Mouse (Mus musculus): ENCODE data around the gene Ralgps1. TPM values are rescaled to one million over a fixed set of nuclear protein-coding genes. Genes with fewer than 3 reads are reported as not detected.
"Not testable (repeated sequence)": the region's sequence is repeated elsewhere in the genome, so short reads cannot be mapped to it uniquely, and the experiment has no call there.

Gene Ralgps1
- polyA plus RNA-seq, 1 experiment from 2014 or later: 48.4 TPM

DNA sequence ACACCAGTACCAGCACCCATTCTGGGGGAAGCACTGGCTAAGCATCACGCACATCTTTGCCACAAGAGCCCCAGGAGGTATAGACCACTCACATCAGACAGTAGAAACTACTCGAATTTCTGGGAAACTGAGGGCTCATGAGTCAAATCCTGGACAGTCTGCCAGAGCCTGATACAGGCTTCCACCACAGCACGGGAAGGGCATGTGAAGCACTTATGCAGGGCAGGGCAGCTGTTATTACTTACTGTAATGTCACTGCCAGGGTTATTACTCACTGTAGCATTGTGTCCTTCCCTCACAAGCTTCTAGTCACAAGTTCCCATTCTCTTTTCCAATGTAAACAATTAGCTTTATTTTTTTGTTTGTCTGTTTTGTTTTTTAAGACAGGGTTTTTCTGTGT, 27.9 kb downstream of the Ralgps1 start:
- 67% methylated on average over 3 of the region's 3 CpGs for WGBS
- Histone ChIP-seq H3K9me3 (replicated peaks; ENCODE audit: control insufficient read depth, low read length, poor library complexity, severe bottlenecking) (no peaks in the 10 kb centered on the region), H3K27me3 (ENCODE audit: control insufficient read depth, insufficient read depth, low read depth, low read length) (no peaks in the 10 kb centered on the region), H3K27ac (ENCODE audit: low read length) (no peak overlapping the region), H3K36me3 (ENCODE audit: control insufficient read depth, insufficient read depth, low read length) (no peaks in the 10 kb centered on the region; the same call in 1 of the 2 replicates), H3K9ac (ENCODE audit: low read depth, low read length) (no peak overlapping the region), H3K4me2 (ENCODE audit: low read length) (no peak overlapping the region), H3K4me1 (ENCODE audit: control insufficient read depth, insufficient read depth, low read length) (peaks cover 9% of the 10 kb centered on the region), H3K4me3 (ENCODE audit: low read depth, low read length) (no peak overlapping the region)
- ATAC-seq: no peak

DNA sequence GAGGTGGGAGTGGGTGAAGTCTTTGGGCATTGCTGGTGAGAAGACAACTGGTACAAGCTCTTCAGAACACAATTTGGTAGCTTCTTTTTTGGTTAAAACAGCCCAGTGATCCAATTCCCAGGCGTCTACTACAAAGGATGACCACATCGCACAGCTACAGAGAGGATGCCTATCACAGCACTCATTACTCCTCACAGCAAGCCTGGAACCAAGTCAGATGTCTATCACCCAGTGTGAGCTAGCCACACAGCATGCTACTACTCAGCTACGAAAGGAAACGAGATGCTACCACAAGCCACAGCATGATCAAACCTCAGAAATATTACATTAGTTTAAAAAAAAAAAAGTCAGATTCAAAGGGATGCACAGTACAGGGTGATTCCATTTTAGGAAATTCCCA, 29.1 kb downstream of the Ralgps1 start:
- Histone ChIP-seq H3K4me2 (ENCODE audit: low read length) (no peak overlapping the region), H3K4me1 (ENCODE audit: control insufficient read depth, insufficient read depth, low read length) (peaks cover 9% of the 10 kb centered on the region), H3K27ac (ENCODE audit: low read length) (no peak overlapping the region), H3K36me3 (ENCODE audit: control insufficient read depth, insufficient read depth, low read length) (peaks cover 3% of the 10 kb centered on the region; the same call in 1 of the 2 replicates), H3K9me3 (replicated peaks; ENCODE audit: control insufficient read depth, low read length, poor library complexity, severe bottlenecking) (no peaks in the 10 kb centered on the region), H3K27me3 (ENCODE audit: control insufficient read depth, insufficient read depth, low read depth, low read length) (no peaks in the 10 kb centered on the region), H3K9ac (ENCODE audit: low read depth, low read length) (no peak overlapping the region), H3K4me3 (ENCODE audit: low read depth, low read length) (no peak overlapping the region)
- no peak for ATAC-seq
- 68% methylated on average over 4 of the region's 4 CpGs for WGBS

DNA sequence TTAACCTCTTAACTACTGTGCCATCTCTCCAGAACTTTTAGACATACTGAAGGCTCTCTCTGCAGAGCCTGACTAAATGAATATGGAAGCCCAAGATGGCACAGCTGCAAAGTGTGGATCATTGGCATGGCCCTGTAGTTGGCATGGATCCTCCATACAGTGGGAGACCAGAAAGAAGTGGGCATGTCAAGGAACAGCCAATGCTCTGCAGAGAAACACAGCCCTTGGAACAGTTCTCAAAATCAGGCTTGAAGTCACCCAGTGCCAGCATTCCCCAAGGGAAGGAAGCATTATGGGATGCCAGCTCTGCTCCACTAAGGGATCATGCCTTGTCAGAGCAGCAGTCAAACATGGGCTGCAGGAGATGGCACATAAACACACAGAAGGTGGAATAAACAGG, 35.5 kb downstream of the Ralgps1 start:
- no peak overlapping the region for H3K4me2 ChIP-seq (ENCODE audit: low read length)
- H3K27me3 ChIP-seq (ENCODE audit: control insufficient read depth, insufficient read depth, low read depth, low read length): no peaks in the 10 kb centered on the region
- no peak overlapping the region for H3K4me3 ChIP-seq (ENCODE audit: low read depth, low read length)
- no peak overlapping the region for H3K27ac ChIP-seq (ENCODE audit: low read length)
- H3K36me3 ChIP-seq (ENCODE audit: control insufficient read depth, insufficient read depth, low read length): peaks cover 21% of the 10 kb centered on the region
- no peak for ATAC-seq
- H3K9me3 ChIP-seq (replicated peaks; ENCODE audit: control insufficient read depth, low read length, poor library complexity, severe bottlenecking): peaks cover 3% of the 10 kb centered on the region; the same call in 1 of the 2 replicates
- H3K9ac ChIP-seq (ENCODE audit: low read depth, low read length): no peak overlapping the region
- no peaks in the 10 kb centered on the region for H3K4me1 ChIP-seq (ENCODE audit: control insufficient read depth, insufficient read depth, low read length)

DNA sequence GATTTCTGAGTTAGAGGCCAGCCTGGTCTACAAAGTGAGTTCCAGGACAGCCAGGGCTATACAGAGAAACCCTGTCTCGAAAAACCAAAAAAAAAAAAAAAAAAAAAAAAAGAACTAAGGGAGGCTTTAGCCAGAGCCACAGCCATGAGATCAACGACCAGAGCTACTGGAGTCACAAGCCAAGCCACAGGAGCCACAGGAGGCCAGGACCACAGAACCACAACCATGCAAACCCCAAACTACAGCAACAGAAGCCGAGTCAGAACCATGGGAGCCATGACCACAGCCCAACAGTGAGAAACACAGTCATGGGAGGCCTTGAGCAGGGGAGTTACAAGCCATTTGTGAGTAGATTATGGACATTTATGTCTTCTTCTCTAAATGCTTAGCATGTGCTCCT, 41.7 kb downstream of the Ralgps1 start:
- H3K4me3 ChIP-seq (ENCODE audit: low read depth, low read length): no peak overlapping the region
- H3K4me1 ChIP-seq (ENCODE audit: control insufficient read depth, insufficient read depth, low read length): no peaks in the 10 kb centered on the region
- no peak overlapping the region for H3K27ac ChIP-seq (ENCODE audit: low read length)
- no peak overlapping the region for H3K9ac ChIP-seq (ENCODE audit: low read depth, low read length)
- no peak overlapping the region for H3K4me2 ChIP-seq (ENCODE audit: low read length)
- peaks cover 4% of the 10 kb centered on the region; the same call in 1 of the 2 replicates for H3K36me3 ChIP-seq (ENCODE audit: control insufficient read depth, insufficient read depth, low read length)
- 96% methylated on average over 2 of the region's 3 CpGs for WGBS
- ATAC-seq: no peak
- no peaks in the 10 kb centered on the region for H3K27me3 ChIP-seq (ENCODE audit: control insufficient read depth, insufficient read depth, low read depth, low read length)
- H3K9me3 ChIP-seq (replicated peaks; ENCODE audit: control insufficient read depth, low read length, poor library complexity, severe bottlenecking): no peaks in the 10 kb centered on the region

DNA sequence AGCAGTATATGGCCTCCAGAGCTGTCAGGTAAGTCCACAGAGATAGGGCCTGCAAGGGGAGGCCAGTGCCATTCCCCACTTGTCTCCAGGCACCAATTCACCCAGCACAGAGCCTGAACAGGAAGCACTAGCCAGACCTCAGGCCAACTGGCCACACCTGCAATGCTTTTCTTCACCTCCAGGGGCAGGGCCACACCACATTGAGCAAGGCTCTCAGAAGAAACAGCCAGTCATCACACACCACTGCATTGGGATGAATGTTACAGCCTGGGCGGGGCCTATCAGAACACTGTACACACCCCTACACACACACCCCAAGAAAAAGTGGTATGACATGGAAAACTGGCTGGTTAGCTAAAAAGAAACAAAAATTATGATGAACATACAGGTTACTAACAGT, 42.3 kb downstream of the Ralgps1 start:
- H3K9me3 ChIP-seq (replicated peaks; ENCODE audit: control insufficient read depth, low read length, poor library complexity, severe bottlenecking): no peaks in the 10 kb centered on the region
- no peak for ATAC-seq
- no peak overlapping the region for H3K27ac ChIP-seq (ENCODE audit: low read length)
- no peaks in the 10 kb centered on the region for H3K27me3 ChIP-seq (ENCODE audit: control insufficient read depth, insufficient read depth, low read depth, low read length)
- no peak overlapping the region for H3K9ac ChIP-seq (ENCODE audit: low read depth, low read length)
- no peak overlapping the region for H3K4me2 ChIP-seq (ENCODE audit: low read length)
- no peaks in the 10 kb centered on the region for H3K4me1 ChIP-seq (ENCODE audit: control insufficient read depth, insufficient read depth, low read length)
- H3K36me3 ChIP-seq (ENCODE audit: control insufficient read depth, insufficient read depth, low read length): 0 out of 2 replicates have a peak, but pooled peaks cover 9% of the 10 kb centered on the region
- WGBS: 78% methylated on average over 1 of the region's 1 CpGs
- no peak overlapping the region for H3K4me3 ChIP-seq (ENCODE audit: low read depth, low read length)

DNA sequence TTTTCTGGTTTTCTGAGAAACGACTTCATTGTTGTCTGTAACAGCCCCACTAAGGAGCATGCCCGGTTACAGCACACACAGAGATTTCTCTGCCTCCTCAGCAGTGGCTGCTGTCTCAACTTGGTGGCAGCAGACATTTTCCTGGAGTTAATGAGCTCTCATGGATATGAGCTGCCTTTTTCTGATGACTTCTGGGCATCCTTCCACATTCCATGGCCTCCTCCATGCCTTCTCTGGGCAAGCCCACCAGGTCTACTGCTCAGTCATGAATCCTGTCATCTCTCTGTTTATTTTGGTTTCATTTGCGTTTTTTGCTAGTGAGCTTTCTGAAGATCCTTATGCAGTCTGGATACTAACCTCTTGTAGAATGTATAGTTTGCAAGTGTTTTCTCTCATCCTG, 45.9 kb downstream of the Ralgps1 start:
- no peak overlapping the region for H3K4me2 ChIP-seq (ENCODE audit: low read length)
- H3K9me3 ChIP-seq (replicated peaks; ENCODE audit: control insufficient read depth, low read length, poor library complexity, severe bottlenecking): no peaks in the 10 kb centered on the region
- no peak overlapping the region for H3K4me3 ChIP-seq (ENCODE audit: low read depth, low read length)
- 0 out of 2 replicates have a peak, but pooled peaks cover 11% of the 10 kb centered on the region for H3K36me3 ChIP-seq (ENCODE audit: control insufficient read depth, insufficient read depth, low read length)
- WGBS: 67% methylated on average over 3 of the region's 3 CpGs
- no peak overlapping the region for H3K27ac ChIP-seq (ENCODE audit: low read length)
- H3K9ac ChIP-seq (ENCODE audit: low read depth, low read length): no peak overlapping the region
- ATAC-seq: no peak
- no peaks in the 10 kb centered on the region for H3K4me1 ChIP-seq (ENCODE audit: control insufficient read depth, insufficient read depth, low read length)
- H3K27me3 ChIP-seq (ENCODE audit: control insufficient read depth, insufficient read depth, low read depth, low read length): no peaks in the 10 kb centered on the region

DNA sequence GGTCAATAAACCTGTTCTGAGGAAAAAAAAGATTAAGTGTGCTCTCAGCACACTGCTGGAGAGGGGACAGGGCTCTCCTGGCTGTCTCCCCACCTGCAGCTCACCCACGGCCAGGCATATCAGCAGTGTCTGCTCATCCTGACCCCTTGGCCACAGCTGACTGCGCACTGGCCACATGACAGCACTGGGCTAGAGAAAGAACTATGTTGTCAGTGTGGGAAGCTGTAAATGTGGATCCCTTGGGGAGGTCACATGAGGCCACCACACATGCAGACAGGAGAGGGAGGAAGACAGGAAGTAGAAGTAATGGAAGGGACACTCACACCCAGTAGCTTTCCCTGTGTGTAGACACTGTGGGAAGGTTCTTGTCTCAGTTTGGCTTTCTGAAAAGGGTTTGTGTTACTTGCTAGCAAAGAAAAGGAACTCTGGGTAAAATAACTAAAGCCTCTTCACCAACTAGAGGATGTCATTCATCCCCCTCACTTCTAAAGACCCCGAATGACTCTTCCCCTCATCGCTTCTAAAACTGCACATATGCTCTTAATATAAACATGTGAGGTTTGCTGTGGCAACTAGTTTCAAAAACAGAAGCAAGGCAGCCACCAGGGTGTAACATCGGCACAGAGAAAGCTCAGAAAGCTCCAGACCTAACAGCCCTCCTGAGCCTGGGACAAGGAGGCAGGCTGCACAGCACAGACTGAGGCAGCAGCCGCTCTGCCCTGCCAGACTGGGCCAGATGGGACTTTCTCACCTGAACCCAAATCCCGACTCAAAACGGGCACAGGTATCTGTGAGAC, 47.3 kb downstream of the Ralgps1 start:
- Histone ChIP-seq H3K9ac (ENCODE audit: low read depth, low read length) (no peak overlapping the region), H3K4me2 (ENCODE audit: low read length) (no peak overlapping the region), H3K9me3 (replicated peaks; ENCODE audit: control insufficient read depth, low read length, poor library complexity, severe bottlenecking) (no peaks in the 10 kb centered on the region), H3K4me3 (ENCODE audit: low read depth, low read length) (no peak overlapping the region), H3K4me1 (ENCODE audit: control insufficient read depth, insufficient read depth, low read length) (no peaks in the 10 kb centered on the region), H3K27ac (ENCODE audit: low read length) (no peak overlapping the region), H3K27me3 (ENCODE audit: control insufficient read depth, insufficient read depth, low read depth, low read length) (no peaks in the 10 kb centered on the region), H3K36me3 (ENCODE audit: control insufficient read depth, insufficient read depth, low read length) (0 out of 2 replicates have a peak, but pooled peaks cover 11% of the 10 kb centered on the region)
- 81% methylated on average over 8 of the region's 8 CpGs for WGBS
- no peak for ATAC-seq

DNA sequence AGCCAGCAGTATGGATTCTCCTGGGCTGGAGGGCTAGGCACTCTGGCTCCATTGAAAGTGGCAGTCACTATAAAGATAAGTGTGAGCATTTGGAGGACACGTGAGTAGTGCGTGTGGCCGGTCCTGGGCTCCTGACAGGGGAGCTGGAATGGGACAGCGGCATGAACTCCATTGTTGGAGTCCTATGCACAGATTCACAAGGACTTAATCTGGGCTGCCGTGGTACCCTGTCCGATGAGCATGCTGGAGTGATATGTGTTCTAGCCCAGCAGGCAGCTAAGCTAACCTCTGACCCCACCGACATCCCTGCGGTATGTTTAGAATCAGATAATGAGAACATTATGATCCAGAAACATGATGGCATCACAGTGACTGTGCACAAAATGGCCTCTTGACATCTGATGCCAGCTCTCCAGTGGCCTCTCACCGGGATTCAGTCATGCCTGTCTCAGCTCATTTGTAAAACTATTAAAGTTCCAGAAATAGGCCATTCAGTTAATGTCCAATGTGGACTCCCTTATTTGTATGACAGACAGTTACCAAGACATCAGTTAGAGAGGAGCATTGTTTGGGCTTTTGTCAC, 48.2 kb downstream of the Ralgps1 start:
- H3K9me3 ChIP-seq (replicated peaks; ENCODE audit: control insufficient read depth, low read length, poor library complexity, severe bottlenecking); H3K27ac ChIP-seq (ENCODE audit: low read length); H3K4me1 ChIP-seq (ENCODE audit: control insufficient read depth, insufficient read depth, low read length); H3K27me3 ChIP-seq (ENCODE audit: control insufficient read depth, insufficient read depth, low read depth, low read length); H3K4me3 ChIP-seq (ENCODE audit: low read depth, low read length); H3K9ac ChIP-seq (ENCODE audit: low read depth, low read length); ATAC-seq; H3K4me2 ChIP-seq (ENCODE audit: low read length): not testable (repeated sequence)
- WGBS: 48% methylated on average over 9 of the region's 9 CpGs
- H3K36me3 ChIP-seq (ENCODE audit: control insufficient read depth, insufficient read depth, low read length): 0 out of 2 replicates have a peak, but pooled peaks cover 11% of the 10 kb centered on the region

DNA sequence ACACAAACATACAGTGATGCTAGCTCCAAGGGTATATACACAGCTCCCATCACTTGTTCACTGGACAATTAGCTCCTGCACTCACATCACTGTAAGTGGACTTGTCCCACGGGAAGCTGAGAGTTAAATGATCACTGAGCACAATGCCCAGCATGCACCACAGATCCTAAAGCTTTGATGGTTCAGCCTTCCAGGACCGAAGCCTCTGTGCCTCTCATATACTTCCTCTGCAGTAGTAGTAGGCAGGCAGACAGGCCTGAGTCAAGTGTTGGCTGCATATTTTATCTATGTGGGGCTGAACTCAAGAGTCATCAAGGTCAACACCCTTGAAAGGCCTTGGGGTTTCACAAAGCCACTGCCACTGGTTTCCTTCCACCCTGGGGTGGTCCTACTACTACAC, 49.6 kb downstream of the Ralgps1 start:
- ATAC-seq: no peak
- H3K4me1 ChIP-seq (ENCODE audit: control insufficient read depth, insufficient read depth, low read length): 0 out of 2 replicates have a peak, but pooled peaks cover 4% of the 10 kb centered on the region
- H3K9me3 ChIP-seq (replicated peaks; ENCODE audit: control insufficient read depth, low read length, poor library complexity, severe bottlenecking): no peaks in the 10 kb centered on the region
- no peak overlapping the region for H3K27ac ChIP-seq (ENCODE audit: low read length)
- H3K4me3 ChIP-seq (ENCODE audit: low read depth, low read length): no peak overlapping the region
- H3K27me3 ChIP-seq (ENCODE audit: control insufficient read depth, insufficient read depth, low read depth, low read length): no peaks in the 10 kb centered on the region
- 0 out of 2 replicates have a peak, but pooled peaks cover 8% of the 10 kb centered on the region for H3K36me3 ChIP-seq (ENCODE audit: control insufficient read depth, insufficient read depth, low read length)
- no peak overlapping the region for H3K9ac ChIP-seq (ENCODE audit: low read depth, low read length)
- WGBS: 77% methylated on average over 2 of the region's 2 CpGs
- H3K4me2 ChIP-seq (ENCODE audit: low read length): no peak overlapping the region

All from midbrain, embryonic 16.5 days (tissue).